Mouse (Mus musculus) thymus, adult 2 months (tissue): ENCODE results near the gene Tgm6. TPM values are rescaled to one million over a fixed set of nuclear protein-coding genes. Genes with fewer than 3 reads are reported as not detected.

Experiments used
- DNase-seq: peaks from one replicate; pipeline ENCODE4 v3.0.0; 2021
- H3K27ac ChIP-seq: fragments of 200-500 bp; 2 replicates; pipeline ENCODE4 v1.5.1; 2012; ENCODE audit warnings: low read length, control low read depth; ENCODE audit not compliant: control insufficient read depth, insufficient read depth
- H3K27me3 ChIP-seq: fragments of 200-500 bp; 2 replicates; pipeline ENCODE4 v1.6.1; 2012; ENCODE audit warnings: mild to moderate bottlenecking, low read length, moderate library complexity, mixed read lengths; ENCODE audit not compliant: control insufficient read depth, insufficient read depth
- H3K36me3 ChIP-seq: fragments of 200-500 bp; 2 replicates; pipeline ENCODE4 v1.6.1; 2012; ENCODE audit warnings: mild to moderate bottlenecking, low read length, moderate library complexity; ENCODE audit not compliant: control insufficient read depth, insufficient read depth
- H3K4me1 ChIP-seq: fragments of 200-500 bp; replicated peaks from 2 replicates; pipeline ENCODE4 v1.6.1; 2012; ENCODE audit warnings: low read length; ENCODE audit not compliant: control insufficient read depth, insufficient read depth
- H3K4me3 ChIP-seq: fragments of 200-500 bp; 2 replicates; pipeline ENCODE4 v1.5.1; 2012; ENCODE audit warnings: mild to moderate bottlenecking, low read length, control low read depth, moderate library complexity; ENCODE audit not compliant: control insufficient read depth, insufficient read depth
- CTCF ChIP-seq: fragments of 200-500 bp; IDR thresholded peaks from 2 replicates; pipeline ENCODE4 v1.5.1; 2012; ENCODE audit warnings: mild to moderate bottlenecking, control low read depth, low read length, moderate library complexity, borderline replicate concordance; ENCODE audit not compliant: control insufficient read depth, poor library complexity, insufficient read depth; ENCODE audit errors: extremely low read depth
- POLR2A ChIP-seq: fragments of 200-500 bp; IDR thresholded peaks from 2 replicates; pipeline ENCODE4 v1.6.1; 2012; ENCODE audit warnings: mild to moderate bottlenecking, low read length, control low read depth, moderate library complexity; ENCODE audit not compliant: control insufficient read depth, poor library complexity, insufficient read depth; ENCODE audit errors: extremely low read depth
- WGBS: fragments of 180-500 bp; shearing (Covaris S2); methylation state at CpG from one replicate; pipeline ENCODE4 v1.1.7; 2018; 5-methylcytosine and 5-hydroxymethylcytosine counted together
- polyA plus RNA-seq: library from polyadenylated mRNA; depleted of rRNA; stranded (reverse); fragments of >200 nt; gene quantifications from 2 replicates; pipeline ENCODE4 v1.2.3, GENCODE M21; 2012

Gene Tgm6
- polyA plus RNA-seq, 1 experiment: 0.04 TPM

GRCm38 (mm10) chr2:130157231-130158087 is 45.2 kb downstream of the Tgm6 start:
- no peak for TF ChIP-seq POLR2A
- TF ChIP-seq CTCF: no peak
- Histone ChIP-seq H3K4me1 (no peaks in the 10 kb centered on the region), H3K27ac (no peak overlapping the region), H3K27me3 (no peaks in the 10 kb centered on the region), H3K4me3 (no peak overlapping the region), H3K36me3 (no peaks in the 10 kb centered on the region)
- DNase-seq: no peak
- WGBS: 88% methylated on average over 14 of the region's 14 CpGs

- no peaks in the 10 kb centered on the region for H3K36me3 ChIP-seq
- 66% methylated on average over 4 of the region's 4 CpGs for WGBS
- no peak for DNase-seq
- no peak overlapping the region for H3K4me3 ChIP-seq
- H3K27ac ChIP-seq: no peak overlapping the region
- H3K4me1 ChIP-seq: no peaks in the 10 kb centered on the region
- TF ChIP-seq POLR2A (no peak), CTCF (no peak)
- no peaks in the 10 kb centered on the region for H3K27me3 ChIP-seq
Measured at GRCm38 (mm10) chr2:130158088-130158437, 45.8 kb downstream of the Tgm6 start.

DNA sequence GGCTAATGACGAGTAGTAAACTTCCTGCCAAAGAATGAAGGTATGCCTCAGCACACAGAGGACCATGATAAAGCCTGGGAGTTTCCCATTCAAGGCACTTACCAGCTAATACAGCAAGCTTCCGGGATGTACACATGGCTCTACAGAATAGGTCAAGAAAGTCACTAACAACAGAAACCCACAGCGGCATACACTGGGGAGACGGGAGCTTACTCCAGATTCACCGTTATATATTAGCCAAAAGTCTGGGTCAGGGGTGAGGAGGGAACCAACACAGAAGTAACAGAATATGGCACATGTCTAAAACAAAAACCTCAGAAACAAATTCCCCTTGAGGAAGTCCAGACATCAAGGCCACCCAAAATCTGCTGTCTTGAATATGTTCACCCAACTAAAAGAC is 50.5 kb downstream of the Tgm6 start:
- 90% methylated on average over 5 of the region's 5 CpGs for WGBS

GRCm38 (mm10) chr2:130166311-130167214 is 54.3 kb downstream of the Tgm6 start:
- peaks cover 27% of the 10 kb centered on the region for H3K36me3 ChIP-seq
- 82% methylated on average over 9 of the region's 9 CpGs for WGBS
- DNase-seq: no peak
- no peaks in the 10 kb centered on the region for H3K27me3 ChIP-seq
- no peak for TF ChIP-seq CTCF
- TF ChIP-seq POLR2A: no peak
- H3K27ac ChIP-seq: no peak overlapping the region
- no peaks in the 10 kb centered on the region for H3K4me1 ChIP-seq
- no peak overlapping the region for H3K4me3 ChIP-seq

More for the DNA sequence above, 50.5 kb downstream of the Tgm6 start:
- no peak overlapping the region for H3K27ac ChIP-seq
- TF ChIP-seq POLR2A: no peak
- no peak for TF ChIP-seq CTCF
- no peaks in the 10 kb centered on the region for H3K4me1 ChIP-seq
- no peaks in the 10 kb centered on the region for H3K27me3 ChIP-seq
- no peaks in the 10 kb centered on the region; the same call in 1 of the 2 replicates for H3K36me3 ChIP-seq
- no peak overlapping the region for H3K4me3 ChIP-seq
- no peak for DNase-seq

DNA sequence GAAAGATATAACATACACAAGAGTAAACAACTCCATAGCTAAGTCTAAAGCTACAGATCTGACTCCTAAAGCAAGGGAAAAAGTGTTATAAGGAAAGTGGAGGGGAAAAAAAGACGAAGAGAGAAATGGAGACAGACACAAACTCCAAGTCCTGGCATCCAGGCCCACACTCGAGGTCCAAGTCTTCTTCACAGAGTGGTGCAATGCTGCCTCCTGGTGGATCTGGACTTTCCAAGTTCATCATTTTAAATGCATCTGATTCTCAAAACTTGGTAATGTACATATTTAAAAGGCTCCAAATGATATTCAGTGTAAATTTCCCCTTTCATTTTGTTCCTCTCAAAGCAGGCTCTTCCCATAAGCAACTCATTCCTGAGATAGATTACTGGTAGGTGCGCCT is 55.6 kb downstream of the Tgm6 start:
- Histone ChIP-seq H3K4me1 (no peaks in the 10 kb centered on the region), H3K4me3 (no peak overlapping the region), H3K27me3 (no peaks in the 10 kb centered on the region), H3K36me3 (peaks cover 40% of the 10 kb centered on the region), H3K27ac (no peak overlapping the region)
- TF ChIP-seq POLR2A: no peak
- TF ChIP-seq CTCF: no peak
- peak; percentile 27 for DNase-seq
- WGBS: 56% methylated on average over 3 of the region's 3 CpGs

DNA sequence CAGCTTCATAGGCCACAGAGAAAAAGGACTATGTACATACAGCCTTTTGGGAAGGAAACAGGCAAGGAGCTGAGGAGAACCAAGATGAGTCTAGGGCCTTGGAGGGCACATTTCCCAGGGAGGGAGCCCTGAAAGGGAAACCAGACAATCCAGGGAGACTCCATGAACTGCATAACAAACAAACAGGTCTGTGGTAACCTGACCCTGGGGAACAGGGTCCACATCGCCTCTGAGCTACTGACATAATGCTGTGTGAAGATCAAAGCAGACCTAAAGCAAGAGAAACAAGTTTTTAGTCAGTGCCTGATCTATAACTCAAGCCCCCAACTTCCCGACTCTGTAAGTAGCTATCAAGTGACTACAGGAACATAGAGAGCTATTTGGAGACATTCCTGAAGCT is 59.5 kb downstream of the Tgm6 start:
- Histone ChIP-seq H3K27ac (no peak overlapping the region), H3K4me1 (peaks cover 1% of the 10 kb centered on the region; the same call in 1 of the 2 replicates), H3K27me3 (no peaks in the 10 kb centered on the region), H3K4me3 (no peak overlapping the region), H3K36me3 (peaks cover 73% of the 10 kb centered on the region)
- WGBS: 95% methylated on average over 2 of the region's 2 CpGs
- no peak for DNase-seq
- TF ChIP-seq CTCF: no peak
- TF ChIP-seq POLR2A: no peak
